ENCODE assay signal across 28 mouse cellular contexts in genomic region chr9:65046993-65047392, GRCm38 (mm10).
"Had no signal": no experiment of that assay in that cellular context is flagged by ENCODE, and none has a peak within 500 bp of the region (broad histone marks: within the 10 kb centered on the region; RNA-seq: fewer than 3 reads in every experiment).

No protein-coding gene starts in this region.

- H3K27me3 ChIP-seq: limb, embryonic 12.5 days; limb, embryonic 13.5 days; limb, embryonic 15.5 days; liver, embryonic 12.5 days; liver, embryonic 13.5 days; liver, embryonic 15.5 days; lung, embryonic 15.5 days; megakaryocyte, embryonic 14.5 days; midbrain, embryonic 12.5 days; midbrain, embryonic 13.5 days; midbrain, embryonic 15.5 days; neural tube, embryonic 12.5 days; neural tube, embryonic 13.5 days had no signal

- H3K4me2 ChIP-seq: limb, embryonic 12.5 days; limb, embryonic 13.5 days; limb, embryonic 15.5 days; liver, embryonic 11.5 days; liver, embryonic 12.5 days; liver, embryonic 13.5 days; liver, embryonic 15.5 days; lung, embryonic 14.5 days; lung, embryonic 15.5 days; midbrain, embryonic 11.5 days; midbrain, embryonic 12.5 days; midbrain, embryonic 13.5 days; midbrain, embryonic 15.5 days; neural tube, embryonic 12.5 days; neural tube, embryonic 13.5 days had no signal

- H3K9ac ChIP-seq: limb, embryonic 12.5 days; limb, embryonic 13.5 days; limb, embryonic 15.5 days; liver, embryonic 12.5 days; liver, embryonic 13.5 days; liver, embryonic 14.5 days; liver, embryonic 15.5 days; liver, postnatal 0 days; lung, embryonic 14.5 days; lung, embryonic 15.5 days; midbrain, embryonic 12.5 days; midbrain, embryonic 13.5 days; midbrain, embryonic 15.5 days; neural tube, embryonic 12.5 days; neural tube, embryonic 13.5 days had no signal

- H3K4me3 ChIP-seq: left cerebral cortex, adult 2 months; limb, embryonic 10.5 days; limb, embryonic 12.5 days; limb, embryonic 13.5 days; limb, embryonic 15.5 days; liver, embryonic 12.5 days; liver, embryonic 13.5 days; liver, embryonic 15.5 days; lung, embryonic 15.5 days; megakaryocyte, embryonic 14.5 days; midbrain, embryonic 10.5 days; midbrain, embryonic 12.5 days; midbrain, embryonic 13.5 days; midbrain, embryonic 15.5 days; myocyte; neural tube, embryonic 12.5 days; neural tube, embryonic 13.5 days had no signal

- H3K9me3 ChIP-seq: limb, embryonic 10.5 days; limb, embryonic 12.5 days; limb, embryonic 13.5 days; limb, embryonic 15.5 days; liver, embryonic 12.5 days; liver, embryonic 13.5 days; liver, embryonic 15.5 days; lung, embryonic 15.5 days; megakaryocyte, embryonic 14.5 days; midbrain, embryonic 10.5 days; midbrain, embryonic 12.5 days; midbrain, embryonic 13.5 days; midbrain, embryonic 15.5 days; neural tube, embryonic 12.5 days; neural tube, embryonic 13.5 days had no signal

- DNase-seq: left cerebral cortex, postnatal 4 days; liver; liver, embryonic 13.5 days; liver, postnatal 0 days; lung, embryonic 14.5 days; lung, postnatal 10 days; midbrain, embryonic 14.5 days had no signal

- ATAC-seq: liver, embryonic 12.5 days; liver, postnatal 0 days; midbrain, embryonic 13.5 days; midbrain, embryonic 15.5 days; midbrain, embryonic 16.5 days had no signal

- H3K27ac ChIP-seq: left cerebral cortex, adult 2 months; limb, embryonic 10.5 days; limb, embryonic 12.5 days; limb, embryonic 13.5 days; limb, embryonic 15.5 days; liver, embryonic 12.5 days; liver, embryonic 13.5 days; liver, embryonic 14.5 days; liver, embryonic 15.5 days; lung, embryonic 15.5 days; macrophage; midbrain, embryonic 10.5 days; midbrain, embryonic 12.5 days; midbrain, embryonic 13.5 days; midbrain, embryonic 15.5 days; neural tube, embryonic 12.5 days; neural tube, embryonic 13.5 days had no signal

- H3K4me1 ChIP-seq: limb, embryonic 10.5 days; limb, embryonic 12.5 days; limb, embryonic 13.5 days; limb, embryonic 15.5 days; liver, embryonic 12.5 days; liver, embryonic 13.5 days; liver, embryonic 15.5 days; lung, embryonic 15.5 days; midbrain, embryonic 10.5 days; midbrain, embryonic 12.5 days; midbrain, embryonic 13.5 days; midbrain, embryonic 15.5 days; neural tube, embryonic 12.5 days; neural tube, embryonic 13.5 days had no signal
